Mouse (Mus musculus) CH12.LX (cell line): ENCODE measurements at regions not wholly inside any gene's neighbourhood (a gene's known extent, or its start where the extent isn't known, plus 50 kb on each side); places are given as distances from the start of the nearest gene placed in this dataset.
A peak's percentile ranks its signal among the peaks of the same experiment; 100 is the strongest.

Source experiments
- DNase-seq: peaks from one replicate; pipeline ENCODE4 v3.0.0-alpha.2; 2013; ENCODE audit errors: extremely low read depth
- H3K27ac ChIP-seq: 2 replicates; pipeline ENCODE4 v1.5.1; 2012; ENCODE audit warnings: low read depth, mild to moderate bottlenecking, control low read depth, moderate library complexity; ENCODE audit not compliant: insufficient read depth
- H3K27me3 ChIP-seq: replicated peaks from 2 replicates; pipeline ENCODE3; 2012; ENCODE audit warnings: inconsistent platforms
- H3K36me3 ChIP-seq, 2 experiments: replicated peaks in 1 of 2; 2 replicates each; pipeline versions ENCODE3 to v1.6.1; 2012; ENCODE audit warnings: inconsistent platforms in 1 of 2, low read length in 1 of 2, mild to moderate bottlenecking in 1 of 2, mixed read lengths in 1 of 2, moderate library complexity in 1 of 2; ENCODE audit not compliant: control insufficient read depth in 1 of 2, insufficient read depth in 1 of 2
- H3K4me1 ChIP-seq, 2 experiments: 2 replicates each; pipeline ENCODE4 v1.6.1; 2012; ENCODE audit warnings: inconsistent platforms in 1 of 2, moderate library complexity in 1 of 2; ENCODE audit not compliant: insufficient read depth in 2 of 2, control insufficient read depth in 1 of 2
- H3K4me2 ChIP-seq: 2 replicates; pipeline ENCODE4 v1.6.1; 2012; ENCODE audit warnings: low read depth, mild to moderate bottlenecking, control low read depth; ENCODE audit not compliant: poor library complexity, insufficient read depth, severe bottlenecking
- H3K4me3 ChIP-seq, 3 experiments: fragments of 150-350 bp in 1 of 3; sonication (generic) in 1 of 3; replicated peaks in 1 of 3; 2 replicates each; pipeline versions ENCODE3 to v1.5.1; 2011 to 2012; ENCODE audit warnings: low read depth in 2 of 3, low read length in 2 of 3, mild to moderate bottlenecking in 2 of 3, moderate library complexity in 2 of 3, control low read depth in 1 of 3, improper control_type of control experiment in 1 of 3, inconsistent platforms in 1 of 3, mixed read lengths in 1 of 3; ENCODE audit not compliant: poor library complexity in 1 of 3
- H3K79me2 ChIP-seq: replicated peaks from 2 replicates; pipeline ENCODE4 v1.6.1; 2012; ENCODE audit warnings: mild to moderate bottlenecking, moderate library complexity; ENCODE audit not compliant: control insufficient read depth, poor library complexity, insufficient read depth, severe bottlenecking; ENCODE audit errors: extremely low read depth
- H3K9ac ChIP-seq: 2 replicates; pipeline ENCODE4 v1.6.1; 2012; ENCODE audit warnings: low read depth, mild to moderate bottlenecking, control low read depth, moderate library complexity; ENCODE audit not compliant: insufficient read depth
- H3K9me3 ChIP-seq: replicated peaks from 2 replicates; pipeline ENCODE3; 2012; ENCODE audit warnings: low read length, inconsistent platforms, mixed read lengths
- BHLHE40 ChIP-seq: IDR thresholded peaks from 2 replicates; pipeline ENCODE4 v1.6.1; 2011; ENCODE audit warnings: mild to moderate bottlenecking, low read depth, low read length, improper control_type of control experiment
- CHD1 ChIP-seq: IDR thresholded peaks from 2 replicates; pipeline ENCODE4 v1.6.1; 2012; ENCODE audit warnings: low read depth, low read length, improper control_type of control experiment, inconsistent platforms
- ELF1 ChIP-seq: IDR thresholded peaks from 2 replicates; pipeline ENCODE4 v1.6.1; 2014; ENCODE audit warnings: low read depth, mild to moderate bottlenecking, inconsistent platforms, low read length, improper control_type of control experiment
- ETS1 ChIP-seq: conservative IDR thresholded peaks from 2 replicates; pipeline ENCODE4 v1.6.1; 2012; ENCODE audit warnings: low read depth, mild to moderate bottlenecking, inconsistent platforms, low read length, improper control_type of control experiment, moderate library complexity
- GABPA ChIP-seq: IDR thresholded peaks from 2 replicates; pipeline ENCODE4 v1.6.1; 2012; ENCODE audit warnings: low read depth, low read length, improper control_type of control experiment, inconsistent platforms; ENCODE audit not compliant: insufficient replicate concordance
- HCFC1 ChIP-seq: IDR thresholded peaks from 2 replicates; pipeline ENCODE4 v1.6.1; 2012; ENCODE audit warnings: low read depth, mild to moderate bottlenecking, inconsistent platforms, low read length, improper control_type of control experiment
- JUND ChIP-seq: conservative IDR thresholded peaks from 2 replicates; pipeline ENCODE4 v1.6.1; 2011; ENCODE audit warnings: low read depth, low read length, improper control_type of control experiment
- KAT2A ChIP-seq: IDR thresholded peaks from 2 replicates; pipeline ENCODE4 v1.6.1; 2012; ENCODE audit warnings: low read length, improper control_type of control experiment, inconsistent platforms; ENCODE audit not compliant: insufficient replicate concordance
- NELFE ChIP-seq: IDR thresholded peaks from 2 replicates; pipeline ENCODE4 v1.6.1; 2011; ENCODE audit warnings: low read depth, low read length, improper control_type of control experiment
- NRF1 ChIP-seq: IDR thresholded peaks from 2 replicates; pipeline ENCODE4 v1.6.1; 2014; ENCODE audit warnings: low read depth, mild to moderate bottlenecking, inconsistent platforms, low read length, improper control_type of control experiment, moderate library complexity
- POLR2AphosphoS2 ChIP-seq: IDR thresholded peaks from 2 replicates; pipeline ENCODE4 v1.6.1; 2011; ENCODE audit warnings: low read depth, low read length, improper control_type of control experiment
- RCOR1 ChIP-seq: conservative IDR thresholded peaks from 2 replicates; pipeline ENCODE4 v1.6.1; 2012; ENCODE audit warnings: low read depth, mild to moderate bottlenecking, inconsistent platforms, low read length, improper control_type of control experiment
- SMC3 ChIP-seq: IDR thresholded peaks from 2 replicates; pipeline ENCODE4 v1.6.1; 2011; ENCODE audit warnings: low read depth, low read length, improper control_type of control experiment
- UBTF ChIP-seq: IDR thresholded peaks from 2 replicates; pipeline ENCODE4 v1.6.1; 2012; ENCODE audit warnings: low read depth, mild to moderate bottlenecking, inconsistent platforms, low read length, improper control_type of control experiment, moderate library complexity
- USF1 ChIP-seq: IDR thresholded peaks from 2 replicates; pipeline ENCODE4 v1.6.1; 2014; ENCODE audit warnings: low read depth, mild to moderate bottlenecking, inconsistent platforms, low read length, improper control_type of control experiment
- USF2 ChIP-seq: conservative IDR thresholded peaks from 2 replicates; pipeline ENCODE4 v1.6.1; 2011; ENCODE audit warnings: low read depth, low read length, improper control_type of control experiment
- ZNF384 ChIP-seq: IDR thresholded peaks from 2 replicates; pipeline ENCODE4 v1.6.1; 2012; ENCODE audit warnings: low read depth, low read length, improper control_type of control experiment, inconsistent platforms
- dilution Hi-C: fragments of 300-500 bp; cut with MboI; formaldehyde crosslinking; loops from 2 replicates; pipeline ENCODE4 v1.14.3; 2020; ENCODE audit warnings: low sequenced_read_pairs; ENCODE audit not compliant: extremely low pct_unique_long_range_greater_than_20kb, extremely low pct_ligation_motif_present
- in situ Hi-C: fragments of 300-500 bp; cut with MboI; formaldehyde crosslinking; loops from 3 replicates; pipeline ENCODE4 v1.14.3; 2019; ENCODE audit warnings: low sequenced_read_pairs, low pct_ligation_motif_present, low pct_unique_long_range_greater_than_20kb, mixed read lengths

DNA sequence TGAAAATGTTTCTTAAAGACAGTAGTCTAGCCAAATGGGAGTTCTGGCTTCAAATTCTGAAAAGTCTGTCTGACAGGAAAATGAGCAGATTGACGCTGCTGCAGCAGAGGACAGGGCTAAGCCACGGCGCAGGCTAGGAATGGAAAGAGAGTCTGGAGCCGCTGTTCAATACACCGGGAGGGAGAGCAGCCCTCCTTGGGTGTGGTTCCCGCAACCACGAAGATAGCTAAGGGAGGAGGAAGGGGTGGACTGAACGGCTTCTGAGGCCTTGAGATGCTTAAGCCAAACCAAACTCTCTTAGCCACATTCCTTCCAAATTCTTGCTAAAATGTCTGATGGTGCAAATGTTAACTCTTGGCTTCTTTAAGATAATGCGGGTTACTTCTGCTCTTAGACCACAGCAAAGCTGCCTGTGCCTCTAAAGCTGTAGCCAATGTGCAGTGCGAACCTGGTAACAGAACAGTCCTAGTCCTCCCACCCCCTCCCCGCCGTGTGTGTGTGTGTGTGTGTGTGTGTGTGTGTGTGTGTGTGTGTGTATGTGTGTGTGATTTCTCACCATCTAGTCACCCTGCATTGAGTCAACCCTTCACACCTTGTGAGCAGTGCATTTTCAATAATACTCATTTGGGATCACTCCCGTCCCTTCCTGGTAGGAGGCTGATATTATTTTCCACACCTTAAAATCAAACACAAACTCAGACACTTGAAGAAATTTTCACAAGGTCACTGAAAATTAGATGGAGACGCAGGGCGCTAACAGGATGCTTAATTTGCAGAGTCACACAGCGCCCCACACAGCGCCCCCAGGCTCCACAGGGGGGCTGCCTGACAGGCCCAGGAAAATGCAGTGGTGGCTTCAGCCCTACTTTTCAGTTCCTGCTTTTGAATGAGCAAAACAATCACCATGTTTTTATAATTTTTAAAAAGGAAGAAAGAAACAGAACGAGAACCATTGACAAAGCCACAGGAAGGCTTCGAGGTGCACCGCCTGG is 73.2 kb upstream of the Arg1 start:
- TF ChIP-seq KAT2A (no peak), GABPA (no peak), CHD1 (no peak), SMC3 (no peak), ETS1 (no peak), RCOR1 (no peak), NRF1 (no peak), USF2 (no peak), JUND (no peak), NELFE (no peak), USF1 (no peak), ELF1 (no peak), ZNF384 (no peak), BHLHE40 (no peak), POLR2AphosphoS2 (no peak)
- no peaks in the 10 kb centered on the region for H3K36me3 ChIP-seq
- H3K27ac ChIP-seq: no peak overlapping the region
- in situ Hi-C loops: no loop called here
- H3K4me3 ChIP-seq: no peak overlapping the region
- dilution Hi-C loops: no loop called here
- H3K9me3 ChIP-seq: no peaks in the 10 kb centered on the region
- no peak overlapping the region for H3K4me2 ChIP-seq
- no peak for DNase-seq
- no peak overlapping the region for H3K9ac ChIP-seq
- H3K4me1 ChIP-seq: no peaks in the 10 kb centered on the region
- no peaks in the 10 kb centered on the region for H3K79me2 ChIP-seq
- no peaks in the 10 kb centered on the region for H3K27me3 ChIP-seq

DNA sequence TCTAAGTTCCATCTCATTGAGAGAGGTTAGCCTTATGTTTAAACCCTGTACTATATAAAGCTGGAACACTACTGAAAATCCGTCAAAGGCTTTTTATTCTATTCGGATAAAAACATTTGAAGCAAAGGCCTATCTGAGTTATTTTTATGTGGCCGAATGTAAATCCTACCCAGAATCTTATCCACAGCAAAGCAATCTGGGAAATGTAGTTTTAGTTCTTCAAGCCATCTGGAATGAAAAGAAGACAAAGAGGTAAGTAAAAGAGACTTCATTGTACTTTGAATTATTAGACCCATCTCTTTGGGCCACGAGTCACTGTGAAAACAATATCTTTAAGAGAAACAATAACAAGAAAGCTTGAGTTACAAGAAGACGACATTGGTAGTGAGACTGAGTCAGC is 72.5 kb upstream of the Arg1 start:
- dilution Hi-C loops: no loop called here
- Histone ChIP-seq H3K27ac (no peak overlapping the region), H3K9ac (no peak overlapping the region), H3K79me2 (no peaks in the 10 kb centered on the region), H3K27me3 (no peaks in the 10 kb centered on the region), H3K4me2 (no peak overlapping the region), H3K36me3 (no peaks in the 10 kb centered on the region), H3K9me3 (no peaks in the 10 kb centered on the region), H3K4me3 (no peak overlapping the region), H3K4me1 (no peaks in the 10 kb centered on the region)
- peak; percentile 37 for TF ChIP-seq HCFC1
- TF ChIP-seq UBTF: no peak
- DNase-seq: no peak
- in situ Hi-C loops: no loop called here
